Mouse (Mus musculus) thymus, postnatal 4 days (tissue): Measurements from ENCODE around the gene Mup9.
"Not testable (repeated sequence)": the region's sequence is repeated elsewhere in the genome, so short reads cannot be mapped to it uniquely, and the experiment has no call there.

Source experiments
- DNase-seq: peaks from one replicate; pipeline ENCODE4 v3.0.0; 2021

The Mup9 gene

DNA sequence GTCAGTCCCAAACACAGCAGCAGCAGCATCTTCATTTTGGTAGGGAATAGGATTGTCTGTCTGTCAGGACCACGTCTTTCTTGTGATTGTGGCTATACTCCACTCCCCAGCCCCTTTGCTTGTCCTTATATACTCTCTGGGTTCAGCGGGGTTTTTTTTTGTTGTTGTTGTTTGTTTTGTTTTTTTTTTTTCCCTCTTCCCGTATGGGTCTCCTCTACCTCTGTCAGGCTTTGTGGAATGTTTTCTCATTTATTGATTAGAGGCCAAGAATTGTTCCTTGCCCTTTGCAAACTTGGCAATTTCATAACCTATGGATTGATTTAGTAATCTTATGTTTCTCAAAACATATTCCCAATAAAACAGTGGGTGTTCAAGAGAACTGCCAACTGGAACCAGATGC lies at the start of gene Mup9:
Gene Mup9 (minus strand): TSS at position 101 of the 400 bp plus-strand sequence.
- DNase-seq, result not testable (repeated sequence)
